Mouse (Mus musculus) liver, embryonic 14.5 days (tissue): ENCODE measurements at regions not wholly inside any gene's neighbourhood (a gene's known extent, or its start where the extent isn't known, plus 50 kb on each side); places are given as distances from the start of the nearest gene placed in this dataset.

Source experiments
- ATAC-seq: fragments of 200-750 bp; cut with Nextera tagmentation; 2 replicates; pipeline ENCODE4 v1.8.0; 2017; ENCODE audit warnings: moderate number of reproducible peaks, mild to moderate bottlenecking, moderate library complexity; ENCODE audit not compliant: insufficient read depth
- DNase-seq, 3 experiments: peaks; one replicate each; pipeline ENCODE4 v3.0.0-alpha.2; 2012 to 2013; ENCODE audit warnings: low read depth in 3 of 3, low spot score in 3 of 3
- H3K27ac ChIP-seq: fragments of 300-500 bp; sonication (generic); 2 replicates; pipeline ENCODE4 v1.5.1; 2014; ENCODE audit warnings: moderate library complexity, mild to moderate bottlenecking, control low read depth, inconsistent platforms
- H3K27me3 ChIP-seq: fragments of 300-500 bp; sonication (generic); 2 replicates; pipeline ENCODE4 v1.6.1; 2014; ENCODE audit warnings: mild to moderate bottlenecking, low read length, moderate library complexity; ENCODE audit not compliant: control insufficient read depth, insufficient read depth
- H3K36me3 ChIP-seq: fragments of 300-500 bp; sonication (generic); replicated peaks from 2 replicates; pipeline ENCODE4 v1.6.1; 2014; ENCODE audit warnings: low read depth; ENCODE audit not compliant: control insufficient read depth, insufficient read depth
- H3K4me1 ChIP-seq, 2 experiments: fragments of 200-500 bp in 1 of 2; fragments of 300-500 bp in 1 of 2; sonication (generic) in 1 of 2; replicated peaks; 2 replicates each; pipeline ENCODE4 v1.6.1; 2012 to 2014; ENCODE audit warnings: antibody characterized with exemption in 1 of 2, inconsistent platforms in 1 of 2, low read length in 1 of 2; ENCODE audit not compliant: control insufficient read depth in 2 of 2, insufficient read depth in 2 of 2
- H3K4me2 ChIP-seq: fragments of 300-500 bp; sonication (generic); 2 replicates; pipeline ENCODE4 v1.6.1; 2014; ENCODE audit warnings: low read depth, mild to moderate bottlenecking, control low read depth, moderate library complexity
- H3K4me3 ChIP-seq, 2 experiments: fragments of 200-500 bp in 1 of 2; fragments of 300-500 bp in 1 of 2; sonication (generic) in 1 of 2; 2 replicates each; pipeline ENCODE4 v1.5.1; 2012 to 2014; ENCODE audit warnings: low read depth in 2 of 2, low read length in 2 of 2, mild to moderate bottlenecking in 2 of 2, control low read depth in 1 of 2, inconsistent platforms in 1 of 2, moderate library complexity in 1 of 2; ENCODE audit not compliant: insufficient read depth in 1 of 2
- H3K9ac ChIP-seq: fragments of 300-500 bp; sonication (generic); replicated peaks from 2 replicates; pipeline ENCODE4 v1.6.1; 2014; ENCODE audit warnings: mild to moderate bottlenecking, control low read depth, moderate library complexity
- H3K9me3 ChIP-seq: fragments of 300-500 bp; sonication (generic); 2 replicates; pipeline ENCODE4 v1.6.1; 2016; ENCODE audit warnings: low read length, mixed read lengths; ENCODE audit not compliant: control insufficient read depth
- CTCF ChIP-seq: IDR thresholded peaks from 2 replicates; pipeline ENCODE4 v1.5.1; 2016; ENCODE audit warnings: antibody characterized with exemption, low read depth, control low read depth
- EP300 ChIP-seq: IDR thresholded peaks from 2 replicates; pipeline ENCODE4 v1.6.1; 2016; ENCODE audit warnings: antibody characterized with exemption, low read depth
- WGBS: fragments of 180-500 bp; shearing (Covaris S2); extraction: QIAGEN DNeasy Blood & Tissue Kit; methylation state at CpG from one replicate; pipeline ENCODE4 v1.1.7; 2014; ENCODE audit not compliant: insufficient replicate concordance; 5-methylcytosine and 5-hydroxymethylcytosine counted together

GRCm38 (mm10) chr14:105447088-105447487, 188.7 kb downstream of the Ndfip2 start:
- no peak overlapping the region for H3K9ac ChIP-seq
- DNase-seq (no peak), ATAC-seq (no peak)
- 73% methylated on average over 5 of the region's 5 CpGs for WGBS
- H3K4me1 ChIP-seq: no peaks in the 10 kb centered on the region
- H3K9me3 ChIP-seq: no peaks in the 10 kb centered on the region
- H3K4me3 ChIP-seq: no peak overlapping the region
- H3K36me3 ChIP-seq: no peaks in the 10 kb centered on the region
- TF ChIP-seq CTCF: no peak
- no peak for TF ChIP-seq EP300
- H3K27me3 ChIP-seq: no peaks in the 10 kb centered on the region
- no peak overlapping the region for H3K4me2 ChIP-seq
- no peak overlapping the region for H3K27ac ChIP-seq

- no peak for DNase-seq
- Histone ChIP-seq H3K9ac (no peak overlapping the region), H3K27me3 (no peaks in the 10 kb centered on the region), H3K36me3 (no peaks in the 10 kb centered on the region), H3K4me2 (no peak overlapping the region), H3K4me1 (no peaks in the 10 kb centered on the region), H3K4me3 (no peak overlapping the region), H3K9me3 (no peaks in the 10 kb centered on the region), H3K27ac (no peak overlapping the region)
- 26% methylated on average over 6 of the region's 6 CpGs for WGBS
- TF ChIP-seq EP300: no peak
- no peak for TF ChIP-seq CTCF
- no peak for ATAC-seq
Measured at GRCm38 (mm10) chr14:105435343-105435742, 177.0 kb downstream of the Ndfip2 start.

- WGBS: 16% methylated on average over 2 of the region's 2 CpGs
- no peak for TF ChIP-seq EP300
- no peak for TF ChIP-seq CTCF
- no peak overlapping the region for H3K4me2 ChIP-seq
- H3K36me3 ChIP-seq: no peaks in the 10 kb centered on the region
- no peak for DNase-seq
- H3K9ac ChIP-seq: no peak overlapping the region
- no peaks in the 10 kb centered on the region for H3K27me3 ChIP-seq
- ATAC-seq: no peak
- H3K4me1 ChIP-seq: no peaks in the 10 kb centered on the region
- no peak overlapping the region for H3K4me3 ChIP-seq
- no peak overlapping the region for H3K27ac ChIP-seq
- no peaks in the 10 kb centered on the region for H3K9me3 ChIP-seq
Measured at GRCm38 (mm10) chr14:105433456-105433855, 175.1 kb downstream of the Ndfip2 start.

GRCm38 (mm10) chr14:105432670-105433069, 174.3 kb downstream of the Ndfip2 start:
- WGBS: 10% methylated on average over 4 of the region's 4 CpGs
- ATAC-seq (no peak), DNase-seq (no peak)
- no peak for TF ChIP-seq CTCF
- TF ChIP-seq EP300: no peak
- Histone ChIP-seq H3K4me1 (no peaks in the 10 kb centered on the region), H3K36me3 (no peaks in the 10 kb centered on the region), H3K4me3 (no peak overlapping the region), H3K9me3 (no peaks in the 10 kb centered on the region), H3K27me3 (no peaks in the 10 kb centered on the region), H3K9ac (no peak overlapping the region), H3K4me2 (no peak overlapping the region), H3K27ac (no peak overlapping the region)

GRCm38 (mm10) chr14:105431584-105431983, 173.2 kb downstream of the Ndfip2 start:
- DNase-seq: no peak
- no peak for ATAC-seq

More at GRCm38 (mm10) chr14:105431584-105431983, 173.2 kb downstream of the Ndfip2 start:
- Histone ChIP-seq H3K9ac (no peak overlapping the region), H3K36me3 (no peaks in the 10 kb centered on the region), H3K4me1 (no peaks in the 10 kb centered on the region), H3K27ac (no peak overlapping the region), H3K27me3 (no peaks in the 10 kb centered on the region), H3K4me2 (no peak overlapping the region), H3K4me3 (no peak overlapping the region), H3K9me3 (no peaks in the 10 kb centered on the region)
- 48% methylated on average over 4 of the region's 4 CpGs for WGBS
- no peak for TF ChIP-seq EP300
- TF ChIP-seq CTCF: no peak
